Mouse (Mus musculus) heart, embryonic 15.5 days (tissue): Measurements from ENCODE around the gene Spg21. TPM values are rescaled to one million over a fixed set of nuclear protein-coding genes. Genes with fewer than 3 reads are reported as not detected.

Source experiments
- ATAC-seq: fragments of 200-750 bp; cut with Nextera tagmentation; replicated peaks from 2 replicates; pipeline ENCODE4 v1.8.0; 2017; ENCODE audit warnings: low read depth, moderate TSS enrichment; ENCODE audit not compliant: insufficient number of reproducible peaks, insufficient read depth, low FRiP score
- H3K27ac ChIP-seq: fragments of 300-500 bp; sonication (generic); 2 replicates; pipeline ENCODE4 v1.5.1; 2015; ENCODE audit warnings: mild to moderate bottlenecking, inconsistent platforms
- H3K27me3 ChIP-seq: fragments of 300-500 bp; sonication (generic); 2 replicates; pipeline ENCODE4 v1.6.1; 2015; ENCODE audit warnings: inconsistent platforms
- H3K36me3 ChIP-seq: fragments of 300-500 bp; sonication (generic); 2 replicates; pipeline ENCODE4 v1.6.1; 2015; ENCODE audit warnings: mild to moderate bottlenecking, inconsistent platforms
- H3K4me1 ChIP-seq: fragments of 300-500 bp; sonication (generic); replicated peaks from 2 replicates; pipeline ENCODE4 v1.6.1; 2015; ENCODE audit warnings: inconsistent platforms
- H3K4me2 ChIP-seq: fragments of 300-500 bp; sonication (generic); 2 replicates; pipeline ENCODE4 v1.6.1; 2015; ENCODE audit warnings: inconsistent platforms, mild to moderate bottlenecking, moderate library complexity
- H3K4me3 ChIP-seq: fragments of 300-500 bp; sonication (generic); 2 replicates; pipeline ENCODE4 v1.5.1; 2015; ENCODE audit warnings: mild to moderate bottlenecking, inconsistent platforms
- H3K9ac ChIP-seq: fragments of 300-500 bp; sonication (generic); 2 replicates; pipeline ENCODE4 v1.6.1; 2015; ENCODE audit warnings: mild to moderate bottlenecking, inconsistent platforms
- H3K9me3 ChIP-seq: fragments of 300-500 bp; sonication (generic); replicated peaks from 2 replicates; pipeline ENCODE4 v1.6.1; 2016; ENCODE audit warnings: inconsistent platforms
- WGBS: fragments of 180-500 bp; shearing (Covaris S2); methylation state at CpG from one replicate; pipeline ENCODE4 v1.1.7; 2015; ENCODE audit warnings: mixed read lengths; 5-methylcytosine and 5-hydroxymethylcytosine counted together
- polyA plus RNA-seq: library from polyadenylated mRNA; unstranded; fragments of >200 nt; fragmentation: Nextera tagmentation; extraction: Ambion mirVana; gene quantifications from 2 replicates; pipeline ENCODE4 v1.2.1, GENCODE M21; 2015

Spg21 gene
- polyA plus RNA-seq, 1 experiment from 2014 or later = 52.9 TPM

GRCm38 (mm10) chr9:65535789-65536469 lies 75.2 kb downstream of the Spg21 start:
- Histone ChIP-seq H3K4me1 (no peaks in the 10 kb centered on the region), H3K27ac (no peak overlapping the region), H3K4me2 (no peak overlapping the region), H3K9me3 (no peaks in the 10 kb centered on the region), H3K36me3 (no peaks in the 10 kb centered on the region), H3K4me3 (no peak overlapping the region), H3K27me3 (no peaks in the 10 kb centered on the region), H3K9ac (no peak overlapping the region)
- no peak for ATAC-seq
- 73% methylated on average over 10 of the region's 11 CpGs for WGBS

GRCm38 (mm10) chr9:65536491-65536890 lies 75.7 kb downstream of the Spg21 start:
- H3K4me2 ChIP-seq = no peak overlapping the region
- WGBS = 77% methylated on average over 4 of the region's 4 CpGs
- H3K27me3 ChIP-seq = no peaks in the 10 kb centered on the region
- H3K4me1 ChIP-seq = peaks cover 4% of the 10 kb centered on the region
- no peak overlapping the region for H3K4me3 ChIP-seq
- no peak for ATAC-seq
- H3K9me3 ChIP-seq = no peaks in the 10 kb centered on the region
- H3K27ac ChIP-seq = peak overlapping the region; percentile 26; the same call in 1 of the 2 replicates
- H3K36me3 ChIP-seq = no peaks in the 10 kb centered on the region
- H3K9ac ChIP-seq = no peak overlapping the region

Other genes starting within 250 kb of the Spg21 start
- gene Cilp, start 195.8 kb upstream of the Spg21 start, polyA plus RNA-seq = 0.03 and 0.04 TPM in 2 replicates
- 44.4 and 46.4 TPM in 2 replicates for gene Clpx, start 166.7 kb upstream of the Spg21 start, polyA plus RNA-seq
- gene Pdcd7, start 114.8 kb upstream of the Spg21 start, polyA plus RNA-seq = 5.8 and 7.1 TPM in 2 replicates
- 0.09 and 0.19 TPM in 2 replicates for gene Ubap1l, start 99.9 kb upstream of the Spg21 start, polyA plus RNA-seq
- gene Kbtbd13, start 69.3 kb upstream of the Spg21 start, polyA plus RNA-seq = 1.00 and 1.7 TPM in 2 replicates
- gene Rasl12, start 62.4 kb upstream of the Spg21 start, polyA plus RNA-seq = 7.6 and 8.9 TPM in 2 replicates
- not detected in 2 replicates for gene Slc51b, start 38.0 kb upstream of the Spg21 start, polyA plus RNA-seq
- 13.2 and 13.6 TPM in 2 replicates for gene Mtfmt, start 25.2 kb upstream of the Spg21 start, polyA plus RNA-seq
- gene Ankdd1a, start 59.2 kb downstream of the Spg21 start, polyA plus RNA-seq = not detected in 2 replicates
- gene Plekho2, start 119.1 kb downstream of the Spg21 start, polyA plus RNA-seq = 9.8 and 14.8 TPM in 2 replicates
- gene Pif1, start 126.2 kb downstream of the Spg21 start, polyA plus RNA-seq = 9.8 and 12.8 TPM in 2 replicates
- 90.2 and 98.2 TPM in 2 replicates for gene Rbpms2, start 168.7 kb downstream of the Spg21 start, polyA plus RNA-seq
- gene Oaz2, start 207.1 kb downstream of the Spg21 start, polyA plus RNA-seq = 258 and 293 TPM in 2 replicates